Mouse (Mus musculus) bone marrow macrophage, adult 2 months (primary cell): ENCODE measurements around the gene Gm11733.

Experiments used
- CTCF ChIP-seq: IDR thresholded peaks from 2 replicates; pipeline ENCODE4 v1.5.1; 2012; ENCODE audit warnings: low read depth, mild to moderate bottlenecking, low read length, moderate library complexity
- POLR2A ChIP-seq: IDR thresholded peaks from 2 replicates; pipeline ENCODE4 v1.6.1; 2012; ENCODE audit warnings: mild to moderate bottlenecking, low read depth, low read length, borderline replicate concordance

- TF ChIP-seq CTCF (no peak), POLR2A (no peak)
These were observed 13.3 kb downstream of the Gm11733 start for GRCm38 (mm10) chr11:117497256-117498136.
